In the genomic region with DNA sequence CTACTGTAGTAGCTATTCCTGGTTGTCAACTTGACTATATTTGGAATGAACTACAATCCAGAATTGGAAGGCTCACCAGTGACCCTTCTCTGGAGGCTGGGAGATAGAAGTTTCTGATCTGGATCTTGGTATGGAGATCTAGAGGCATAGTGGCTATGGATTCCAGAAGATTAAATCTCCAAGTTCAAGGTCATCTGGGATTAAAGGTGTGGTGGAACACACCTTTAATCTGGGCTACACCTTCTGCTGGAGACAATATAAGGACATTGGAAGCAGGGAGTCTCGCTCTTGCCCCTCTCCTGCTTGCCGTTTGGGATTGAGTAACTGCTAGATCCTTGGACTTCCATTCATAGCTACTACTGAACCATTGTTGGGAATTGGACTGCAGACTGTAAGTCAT, we compare ENCODE assay signal across 8 mouse cellular contexts. TPM values are rescaled to one million over a fixed set of nuclear protein-coding genes. Genes with fewer than 3 reads are reported as not detected.
DNase-seq lines count a peak whose midpoint lies in the region; ATAC-seq and TF ChIP-seq lines count a peak whose summit lies in the region.
"Not testable (repeated sequence)": the region's sequence is repeated elsewhere in the genome, so short reads cannot be mapped to it uniquely, and the experiment has no call there.

A gene (plus strand): TSS at position 301 of the 400 bp plus-strand sequence.

- peak within 1 kb of the TSS; percentile 73 for H3K9ac ChIP-seq in hindbrain, embryonic 11.5 days (ENCODE audit: low read depth, low read length)
- peak within 1 kb of the TSS; percentile 66 for H3K9ac ChIP-seq in liver, embryonic 12.5 days
- peak within 1 kb of the TSS; percentile 70 for H3K9ac ChIP-seq in midbrain, embryonic 14.5 days (replicated peaks; ENCODE audit: low read length)

- not testable (repeated sequence) for H3K9me3 ChIP-seq in hindbrain, embryonic 11.5 days (ENCODE audit: control insufficient read depth, low read length); liver, embryonic 12.5 days (replicated peaks); midbrain, embryonic 14.5 days (ENCODE audit: control insufficient read depth, low read length)

- TF ChIP-seq CTCF in thymus, adult 2 months (IDR thresholded peaks at IDR 0.05; ENCODE audit: borderline replicate concordance, control insufficient read depth, extremely low read depth, insufficient read depth, low read length, poor library complexity) = not testable (repeated sequence)

- DNase-seq in adrenal gland, adult 8-10 months; gonadal fat pad, adult 2 months (ENCODE audit: low read depth); hindbrain, embryonic 11.5 days (ENCODE audit: low spot score); layer of hippocampus, postnatal 10 days (ENCODE audit: low spot score in 2 of 2); midbrain, embryonic 14.5 days; thymus, adult 2 months: not testable (repeated sequence)

- ATAC-seq in erythroblast, adult 5-6 weeks (replicated peaks; ENCODE audit: low FRiP score, poor library complexity, severe bottlenecking); hindbrain, embryonic 11.5 days (ENCODE audit: low FRiP score); liver, embryonic 12.5 days; midbrain, embryonic 14.5 days (ENCODE audit: low FRiP score, low TSS enrichment): not testable (repeated sequence)

- H3K27me3 ChIP-seq in hindbrain, embryonic 11.5 days (ENCODE audit: control insufficient read depth, insufficient read depth, low read length); midbrain, embryonic 14.5 days (ENCODE audit: control insufficient read depth, insufficient read depth, low read length); thymus, adult 2 months (ENCODE audit: control insufficient read depth, insufficient read depth, low read length): not testable (repeated sequence)
- peaks cover 32% of the 10 kb centered on the region for H3K27me3 ChIP-seq in liver, embryonic 12.5 days (replicated peaks)

- H3K4me1 ChIP-seq in hindbrain, embryonic 11.5 days (replicated peaks; ENCODE audit: control insufficient read depth, insufficient read depth, low read length); liver, embryonic 12.5 days; midbrain, embryonic 14.5 days (ENCODE audit: control insufficient read depth, insufficient read depth, low read length); thymus, adult 2 months (replicated peaks; ENCODE audit: control insufficient read depth, insufficient read depth, low read length): not testable (repeated sequence)

- H3K4me2 ChIP-seq in hindbrain, embryonic 11.5 days (replicated peaks; ENCODE audit: low read depth, low read length) = peak within 1 kb of the TSS; percentile 50
- H3K4me2 ChIP-seq in liver, embryonic 12.5 days = peak within 1 kb of the TSS; percentile 77
- H3K4me2 ChIP-seq in midbrain, embryonic 14.5 days (ENCODE audit: low read length) = peak within 1 kb of the TSS; percentile 83

- 93% methylated on average over 2 of the region's 2 CpGs for WGBS in hindbrain, embryonic 11.5 days
- WGBS in liver, embryonic 12.5 days (ENCODE audit: insufficient replicate concordance) = 71% methylated on average over 2 of the region's 2 CpGs
- whole genome bisulfite sequencing in midbrain, embryonic 14.5 days = 86% methylated on average over 2 of the region's 2 CpGs
- whole genome bisulfite sequencing in thymus, adult 2 months = 97% methylated on average over 2 of the region's 2 CpGs

- peak within 1 kb of the TSS; percentile 43 for H3K4me3 ChIP-seq in hindbrain, embryonic 11.5 days (ENCODE audit: low read depth, low read length)
- H3K4me3 ChIP-seq in liver, embryonic 12.5 days = peak within 1 kb of the TSS; percentile 61
- peak within 1 kb of the TSS; percentile 58 for H3K4me3 ChIP-seq in midbrain, embryonic 14.5 days (replicated peaks; ENCODE audit: low read depth, low read length)
- peak within 1 kb of the TSS; percentile 36 for H3K4me3 ChIP-seq in thymus, adult 2 months (ENCODE audit: control insufficient read depth, insufficient read depth, low read length)

- H3K36me3 ChIP-seq in hindbrain, embryonic 11.5 days (ENCODE audit: control insufficient read depth, insufficient read depth, low read length); liver, embryonic 12.5 days; midbrain, embryonic 14.5 days (ENCODE audit: control insufficient read depth, insufficient read depth, low read length); thymus, adult 2 months (ENCODE audit: control insufficient read depth, insufficient read depth, low read length): not testable (repeated sequence)

- not testable (repeated sequence) for TF ChIP-seq POLR2A in thymus, adult 2 months (IDR thresholded peaks at IDR 0.05; ENCODE audit: control insufficient read depth, extremely low read depth, insufficient read depth, low read length, poor library complexity)

- not testable (repeated sequence) for H3K27ac ChIP-seq in hindbrain, embryonic 11.5 days (ENCODE audit: low read depth, low read length); liver, embryonic 12.5 days; midbrain, embryonic 14.5 days (replicated peaks; ENCODE audit: low read depth, low read length); thymus, adult 2 months (ENCODE audit: control insufficient read depth, insufficient read depth, low read length)

RNA-seq across cellular contexts. Expression of the gene that starts here (rescaled TPM):
- total RNA-seq in adrenal gland, adult 8-10 months (2022) = 100 to 1,000 TPM in 3 of 4 experiments, 10 to 100 TPM in 1; 84.1 to 127 (median 109) TPM
- total RNA-seq in erythroblast, adult 5-6 weeks (2015; ENCODE audit: low replicate concordance) = 89.2 and 118 TPM in 2 replicates
- total RNA-seq in erythroblast, adult 5-6 weeks (2017; ENCODE audit: low replicate concordance) = 97.7 and 114 TPM in 2 replicates
- 31.5 and 34.0 TPM in 2 replicates for polyA plus RNA-seq in gonadal fat pad, adult 2 months (2012; rRNA removed)
- 77.4 and 90.1 TPM in 2 replicates for polyA plus RNA-seq in hindbrain, embryonic 11.5 days (2014; fragmentation: Nextera tagmentation; extraction: Ambion mirVana)
- 100 to 1,000 TPM; 104 to 106 TPM for total RNA-seq in layer of hippocampus, postnatal 10 days (2021)
- polyA plus RNA-seq in liver, embryonic 12.5 days (2016; fragmentation: Nextera tagmentation; extraction: Ambion mirVana) = 25.7 and 27.2 TPM in 2 replicates
- 146 and 168 TPM in 2 replicates for polyA plus RNA-seq in midbrain, embryonic 14.5 days (2014; fragmentation: Nextera tagmentation; extraction: Ambion mirVana)
- polyA plus RNA-seq in thymus, adult 2 months (2012; rRNA removed) = 8.1 and 10.5 TPM in 2 replicates
